In the genomic region with DNA sequence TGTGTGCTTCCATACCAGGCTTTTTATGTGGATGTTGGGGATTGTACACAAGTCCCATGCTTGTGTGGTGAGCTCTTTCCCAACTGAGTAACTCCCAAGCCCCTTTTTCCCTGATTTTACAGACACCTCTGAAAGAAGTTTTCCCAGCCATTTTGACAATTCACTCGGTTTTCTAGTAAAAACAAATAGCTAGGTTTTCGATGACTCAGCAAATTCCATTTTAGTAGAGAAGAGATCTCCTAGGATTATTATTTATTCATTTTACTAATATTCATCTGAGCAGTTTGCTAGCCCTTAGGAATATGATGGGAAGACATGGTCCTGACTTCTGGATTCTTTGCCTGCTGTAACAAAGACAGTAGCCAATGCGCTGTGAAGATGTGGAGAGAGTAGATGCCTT, we compare ENCODE assay signal across 23 mouse cellular contexts.
DNase-seq lines count a peak whose midpoint lies in the region; ATAC-seq and TF ChIP-seq lines count a peak whose summit lies in the region.
"Had no signal": no experiment of that assay in that cellular context is flagged by ENCODE, and none has a peak within 500 bp of the region (broad histone marks: within the 10 kb centered on the region; RNA-seq: fewer than 3 reads in every experiment).

No protein-coding gene starts in this region.

- dilution Hi-C loops in CH12.LX (cut with MboI; ENCODE audit: extremely low pct_ligation_motif_present, extremely low pct_unique_long_range_greater_than_20kb, low sequenced_read_pairs): no loop called here

- in situ Hi-C loops in CH12.LX (cut with MboI; ENCODE audit: low pct_ligation_motif_present, low pct_unique_long_range_greater_than_20kb, low sequenced_read_pairs) (no loop called here), ES-E14 (cut with MboI; ENCODE audit: low sequenced_read_pairs in 2 of 2, unreplicated experiment in 2 of 2) (loop anchor here in 1 of 2 experiments (25.0 kb wide), 1 partner anchor 500 kb away; no protein-coding TSS in a partner anchor)

- H3K27me3 ChIP-seq in CH12.LX (replicated peaks) (no peaks in the 10 kb centered on the region), MEL (ENCODE audit: control insufficient read depth in 1 of 2, insufficient read depth in 2 of 2, low read length in 2 of 2) (no peaks in the 10 kb centered on the region)

- TF ChIP-seq RAD21 in CH12.LX (IDR thresholded peaks at IDR 0.05; ENCODE audit: low read depth, low read length) (no peak), MEL (IDR thresholded peaks at IDR 0.05; ENCODE audit: low read depth, low read length) (no peak)

- no peak overlapping the region for H3K4me2 ChIP-seq in CH12.LX (ENCODE audit: insufficient read depth, low read depth, poor library complexity, severe bottlenecking)

- peaks cover 87% of the 10 kb centered on the region for H3K9me3 ChIP-seq in CH12.LX (replicated peaks; ENCODE audit: low read length)
- H3K9me3 ChIP-seq in ES-E14 (ENCODE audit: control insufficient read depth, insufficient read depth, low read depth, low read length): no peaks in the 10 kb centered on the region
- H3K9me3 ChIP-seq in MEL (replicated peaks; ENCODE audit: insufficient read depth, low read length): no peaks in the 10 kb centered on the region

- H3K27ac ChIP-seq in CH12.LX (ENCODE audit: insufficient read depth, low read depth): no peak overlapping the region
- H3K27ac ChIP-seq in ES-E14 (ENCODE audit: insufficient read depth, low read depth, low read length, poor library complexity, severe bottlenecking): no peak overlapping the region
- no peak overlapping the region for H3K27ac ChIP-seq in MEL (ENCODE audit: control insufficient read depth, low read depth, low read length)

- H3K4me3 ChIP-seq in CH12.LX (replicated peaks in 1 of 3; ENCODE audit: low read depth in 2 of 3, low read length in 2 of 3, poor library complexity in 1 of 3) (no peak overlapping the region), ES-E14 (ENCODE audit: insufficient read depth in 1 of 2, low read depth in 1 of 2, low read length in 2 of 2, poor library complexity in 1 of 2, severe bottlenecking in 1 of 2) (no peak overlapping the region), MEL (ENCODE audit: control insufficient read depth in 1 of 2, insufficient read depth in 1 of 2, low read depth in 2 of 2, low read length in 2 of 2) (no peak overlapping the region)

- no peak for TF ChIP-seq CTCF in CH12.LX (conservative IDR thresholded peaks at IDR 0.05 in 1 of 2, IDR thresholded peaks at IDR 0.05 in 1 of 2; ENCODE audit: low read depth in 2 of 2, low read length in 2 of 2)
- no peak for TF ChIP-seq CTCF in MEL (IDR thresholded peaks at IDR 0.05 in 2 of 3, conservative IDR thresholded peaks at IDR 0.05 in 1 of 3; ENCODE audit: control insufficient read depth in 1 of 3, insufficient read depth in 1 of 3, low read depth in 2 of 3, low read length in 3 of 3, poor library complexity in 1 of 3, severe bottlenecking in 1 of 3)

- no peak for DNase-seq in CH12.LX (ENCODE audit: extremely low read depth)
- DNase-seq in ES-E14 (ENCODE audit: low read depth, low spot score): no peak
- DNase-seq in MEL (ENCODE audit: low read depth, low spot score): no peak
- DNase-seq in thymus, postnatal 10 days (ENCODE audit: low spot score in 2 of 2): no peak
- no peak for DNase-seq in spleen, adult 12 weeks (ENCODE audit: low spot score)
- DNase-seq: adrenal gland, adult 2 months; adrenal gland, adult 8-10 months; adrenal gland, postnatal 10 days; adrenal gland, postnatal 14 days; adrenal gland, postnatal 25 days; adrenal gland, postnatal 36 days; B cell, adult 2 months; cerebellum, adult 11 months; cerebellum, adult 11-12 months; cerebellum, adult 18-20 months; cerebellum, adult 2 months; cerebellum, adult 8-10 months; cerebellum, adult 9-10 months; cerebellum, adult 9-11 months had no signal

- no peaks in the 10 kb centered on the region for H3K4me1 ChIP-seq in CH12.LX (ENCODE audit: control insufficient read depth in 1 of 2, insufficient read depth in 2 of 2)
- peaks cover 6 to 9% of the 10 kb centered on the region in 2 experiments for H3K4me1 ChIP-seq in ES-E14 (ENCODE audit: control insufficient read depth in 2 of 2, insufficient read depth in 2 of 2, low read length in 2 of 2, poor library complexity in 1 of 2)
- no peaks in the 10 kb centered on the region for H3K4me1 ChIP-seq in MEL (ENCODE audit: control insufficient read depth in 1 of 2, insufficient read depth in 2 of 2, low read length in 2 of 2)

- TF ChIP-seq EP300 in CH12.LX (IDR thresholded peaks at IDR 0.05; ENCODE audit: low read length) (no peak), MEL (IDR thresholded peaks at IDR 0.05; ENCODE audit: low read depth in 1 of 2, low read length in 2 of 2) (no peak)

- no peaks in the 10 kb centered on the region for H3K79me2 ChIP-seq in CH12.LX (replicated peaks; ENCODE audit: control insufficient read depth, extremely low read depth, insufficient read depth, poor library complexity, severe bottlenecking)
- no peaks in the 10 kb centered on the region for H3K79me2 ChIP-seq in MEL (ENCODE audit: control insufficient read depth, insufficient read depth, low read length, poor library complexity)

- no peaks in the 10 kb centered on the region for H3K36me3 ChIP-seq in CH12.LX (replicated peaks in 1 of 2; ENCODE audit: control insufficient read depth in 1 of 2, insufficient read depth in 1 of 2, low read length in 1 of 2)
- H3K36me3 ChIP-seq in ES-E14 (ENCODE audit: control insufficient read depth, insufficient read depth, low read length, poor library complexity, severe bottlenecking): no peaks in the 10 kb centered on the region
- no peaks in the 10 kb centered on the region for H3K36me3 ChIP-seq in MEL (ENCODE audit: control insufficient read depth in 1 of 2, insufficient read depth in 2 of 2, low read length in 2 of 2)
- H3K36me3 ChIP-seq: G1E had no signal

- no peak for ATAC-seq in activated CD4-positive, CD25-positive, alpha-beta regulatory T cell, adult 4 months
- ATAC-seq: CD4-positive, CD25-positive, alpha-beta regulatory T cell, adult 4 months; Patski had no signal

- no peak overlapping the region for H3K9ac ChIP-seq in CH12.LX (ENCODE audit: insufficient read depth, low read depth)
- H3K9ac ChIP-seq in ES-E14 (ENCODE audit: insufficient read depth, low read depth, low read length, poor library complexity, severe bottlenecking): no peak overlapping the region
- H3K9ac ChIP-seq in MEL (ENCODE audit: control insufficient read depth, low read depth, low read length, poor library complexity, severe bottlenecking): no peak overlapping the region

- TF ChIP-seq POLR2A in CH12.LX (IDR thresholded peaks at IDR 0.05; ENCODE audit: low read depth, low read length) (no peak), MEL (IDR thresholded peaks at IDR 0.05; ENCODE audit: control insufficient read depth in 1 of 2, insufficient read depth in 1 of 2, low read depth in 1 of 2, low read length in 2 of 2, poor library complexity in 1 of 2) (no peak)

TF ChIP-seq in CH12.LX, 34 proteins besides CTCF, POLR2A, EP300 and RAD21:
- TF ChIP-seq RCOR1 (conservative IDR thresholded peaks at IDR 0.05; ENCODE audit: low read depth, low read length) (no peak), IRF4 (IDR thresholded peaks at IDR 0.05; ENCODE audit: low read depth, low read length) (no peak), MAFK (IDR thresholded peaks at IDR 0.05; ENCODE audit: insufficient replicate concordance, low read length) (peak; percentile 93), JUND (conservative IDR thresholded peaks at IDR 0.05; ENCODE audit: low read depth, low read length) (no peak)

TF ChIP-seq in ES-E14, 5 proteins besides CTCF, POLR2A, EP300 and RAD21:
- TF ChIP-seq ZC3H11A (IDR thresholded peaks at IDR 0.05; ENCODE audit: borderline replicate concordance, low read depth, low read length): no peak
- TF ChIP-seq MAFK (IDR thresholded peaks at IDR 0.05; ENCODE audit: insufficient read depth, low read depth, low read length): peak; percentile 98
TF ChIP-seq in ES-E14: peak in this region for 1.

TF ChIP-seq in MEL, 35 proteins besides CTCF, POLR2A, EP300 and RAD21:
- no peak for TF ChIP-seq ETS1 (IDR thresholded peaks at IDR 0.05; ENCODE audit: low read depth, low read length)
- TF ChIP-seq MAFK (IDR thresholded peaks at IDR 0.05; ENCODE audit: borderline replicate concordance, low read depth, low read length): peak; percentile 55; the same call in 1 of the 2 replicates
TF ChIP-seq in MEL: peak in this region for 1.
